Mouse (Mus musculus) liver, postnatal 0 days (tissue): ENCODE measurements around the gene Plekhb1. TPM values are rescaled to one million over a fixed set of nuclear protein-coding genes. Genes with fewer than 3 reads are reported as not detected.
A peak's percentile ranks its signal among the peaks of the same experiment; 100 is the strongest.

Experiments used
- ATAC-seq: fragments of 200-750 bp; cut with Nextera tagmentation; 2 replicates; pipeline ENCODE4 v1.8.0; 2017; ENCODE audit warnings: mild to moderate bottlenecking, moderate library complexity
- DNase-seq: peaks from one replicate; pipeline ENCODE4 v3.0.0-alpha.2; 2016
- H3K27ac ChIP-seq: fragments of 300-500 bp; sonication (generic); 2 replicates; pipeline ENCODE4 v1.5.1; 2014; ENCODE audit warnings: antibody characterized with exemption, moderate library complexity, mild to moderate bottlenecking, low read depth
- H3K27me3 ChIP-seq: fragments of 300-500 bp; sonication (generic); 2 replicates; pipeline ENCODE4 v1.6.1; 2014; ENCODE audit warnings: low read length, control low read depth, mixed read lengths; ENCODE audit not compliant: insufficient read depth
- H3K36me3 ChIP-seq: fragments of 300-500 bp; sonication (generic); replicated peaks from 2 replicates; pipeline ENCODE4 v1.6.1; 2014; ENCODE audit warnings: mild to moderate bottlenecking, control low read depth, low read length, moderate library complexity, mixed read lengths; ENCODE audit not compliant: insufficient read depth
- H3K4me1 ChIP-seq: fragments of 300-500 bp; sonication (generic); 2 replicates; pipeline ENCODE4 v1.6.1; 2014; ENCODE audit warnings: antibody characterized with exemption, mild to moderate bottlenecking, control low read depth; ENCODE audit not compliant: insufficient read depth
- H3K4me2 ChIP-seq: fragments of 300-500 bp; sonication (generic); 2 replicates; pipeline ENCODE4 v1.6.1; 2014; ENCODE audit warnings: low read depth, mild to moderate bottlenecking, low read length, moderate library complexity, mixed read lengths
- H3K4me3 ChIP-seq: fragments of 300-500 bp; sonication (generic); 2 replicates; pipeline ENCODE4 v1.5.1; 2014; ENCODE audit warnings: low read depth, low read length
- H3K9ac ChIP-seq: fragments of 300-500 bp; sonication (generic); replicated peaks from 2 replicates; pipeline ENCODE4 v1.6.1; 2014; ENCODE audit warnings: mild to moderate bottlenecking, moderate library complexity
- H3K9me3 ChIP-seq: fragments of 300-500 bp; sonication (generic); 2 replicates; pipeline ENCODE4 v1.6.1; 2016; ENCODE audit warnings: mild to moderate bottlenecking, control low read depth, low read length, mixed read lengths
- CTCF ChIP-seq: sonication (generic); IDR thresholded peaks from 2 replicates; pipeline ENCODE4 v1.5.1; 2016; ENCODE audit warnings: antibody characterized with exemption, low read depth
- EP300 ChIP-seq: IDR thresholded peaks from 2 replicates; pipeline ENCODE4 v1.6.1; 2016; ENCODE audit warnings: antibody characterized with exemption, low read depth, mild to moderate bottlenecking
- WGBS: fragments of 180-500 bp; shearing (Covaris S2); extraction: QIAGEN DNeasy Blood & Tissue Kit; methylation state at CpG from one replicate; pipeline ENCODE4 v1.1.7; 2014; ENCODE audit not compliant: insufficient replicate concordance; 5-methylcytosine and 5-hydroxymethylcytosine counted together
- polyA plus RNA-seq: library from polyadenylated mRNA; unstranded; fragments of >200 nt; fragmentation: Nextera tagmentation; extraction: Ambion mirVana; gene quantifications from 2 replicates; pipeline ENCODE4 v1.2.1, GENCODE M21; 2015

Plekhb1 gene
- polyA plus RNA-seq, 1 experiment from 2014 or later = 0.72 TPM

GRCm38 (mm10) chr7:100688471-100688870, 26.3 kb upstream of the Plekhb1 start:
- ATAC-seq = no peak
- no peak overlapping the region for H3K4me2 ChIP-seq

GRCm38 (mm10) chr7:100685061-100686030, 23.1 kb upstream of the Plekhb1 start:
- 36% methylated on average over 13 of the region's 13 CpGs for WGBS
- no peaks in the 10 kb centered on the region for H3K27me3 ChIP-seq
- H3K27ac ChIP-seq = peak overlapping the region; percentile 24; the same call in 1 of the 2 replicates
- peak; percentile 89 for DNase-seq
- ATAC-seq = peak; percentile 74
- no peak overlapping the region for H3K9ac ChIP-seq
- H3K4me3 ChIP-seq = no peak overlapping the region
- no peaks in the 10 kb centered on the region for H3K36me3 ChIP-seq
- H3K4me2 ChIP-seq = no peak overlapping the region
- TF ChIP-seq CTCF (peak; percentile 95), EP300 (no peak)
- 0 out of 2 replicates have a peak, but pooled peaks cover 3% of the 10 kb centered on the region for H3K4me1 ChIP-seq
- no peaks in the 10 kb centered on the region for H3K9me3 ChIP-seq

More at GRCm38 (mm10) chr7:100688471-100688870, 26.3 kb upstream of the Plekhb1 start:
- Histone ChIP-seq H3K27ac (no peak overlapping the region), H3K4me3 (no peak overlapping the region), H3K27me3 (no peaks in the 10 kb centered on the region), H3K9me3 (no peaks in the 10 kb centered on the region), H3K36me3 (no peaks in the 10 kb centered on the region), H3K4me1 (0 out of 2 replicates have a peak, but pooled peaks cover 3% of the 10 kb centered on the region), H3K9ac (no peak overlapping the region)
- WGBS = 88% methylated on average over 7 of the region's 7 CpGs
- TF ChIP-seq EP300 (no peak), CTCF (no peak)
- no peak for DNase-seq

GRCm38 (mm10) chr7:100684538-100684937, 22.3 kb upstream of the Plekhb1 start:
- Histone ChIP-seq H3K9me3 (no peaks in the 10 kb centered on the region), H3K27me3 (no peaks in the 10 kb centered on the region), H3K4me1 (0 out of 2 replicates have a peak, but pooled peaks cover 3% of the 10 kb centered on the region), H3K27ac (peak overlapping the region; percentile 58), H3K36me3 (no peaks in the 10 kb centered on the region), H3K4me2 (0 out of 2 replicates have a peak overlapping the region, but pooled peaks have one; percentile 23), H3K4me3 (no peak overlapping the region), H3K9ac (no peak overlapping the region)
- WGBS = 31% methylated on average over 7 of the region's 7 CpGs
- peak; percentile 96 for TF ChIP-seq EP300
- peak; percentile 99 for TF ChIP-seq CTCF
- DNase-seq (peak; percentile 75), ATAC-seq (peak; percentile 85)

- no peaks in the 10 kb centered on the region for H3K9me3 ChIP-seq
- peak overlapping the region; percentile 23; the same call in 1 of the 2 replicates for H3K4me2 ChIP-seq
- no peak overlapping the region for H3K4me3 ChIP-seq
- no peaks in the 10 kb centered on the region for H3K27me3 ChIP-seq
- TF ChIP-seq EP300 (no peak), CTCF (no peak)
- no peaks in the 10 kb centered on the region for H3K36me3 ChIP-seq
- DNase-seq (no peak), ATAC-seq (peak; percentile 43)
- WGBS = 54% methylated on average over 5 of the region's 5 CpGs
- 0 out of 2 replicates have a peak, but pooled peaks cover 3% of the 10 kb centered on the region for H3K4me1 ChIP-seq
- H3K9ac ChIP-seq = no peak overlapping the region
- peak overlapping the region; percentile 58 for H3K27ac ChIP-seq
These were observed 21.9 kb upstream of the Plekhb1 start for GRCm38 (mm10) chr7:100684081-100684480.

- Histone ChIP-seq H3K4me3 (no peak overlapping the region), H3K36me3 (no peaks in the 10 kb centered on the region), H3K27me3 (no peaks in the 10 kb centered on the region), H3K4me1 (0 out of 2 replicates have a peak, but pooled peaks cover 3% of the 10 kb centered on the region), H3K9me3 (no peaks in the 10 kb centered on the region), H3K4me2 (no peak overlapping the region), H3K9ac (no peak overlapping the region), H3K27ac (no peak overlapping the region)
- TF ChIP-seq EP300 = no peak
- no peak for TF ChIP-seq CTCF
- WGBS = 93% methylated on average over 1 of the region's 1 CpGs
- DNase-seq = no peak
- ATAC-seq = no peak
These were observed 21.0 kb upstream of the Plekhb1 start for GRCm38 (mm10) chr7:100683241-100683640.

- Histone ChIP-seq H3K4me1 (0 out of 2 replicates have a peak, but pooled peaks cover 3% of the 10 kb centered on the region), H3K36me3 (no peaks in the 10 kb centered on the region), H3K27me3 (no peaks in the 10 kb centered on the region), H3K4me3 (no peak overlapping the region), H3K4me2 (no peak overlapping the region), H3K27ac (no peak overlapping the region), H3K9ac (no peak overlapping the region; the same call in 1 of the 2 replicates), H3K9me3 (no peaks in the 10 kb centered on the region)
- DNase-seq (no peak), ATAC-seq (no peak)
- TF ChIP-seq EP300 = no peak
- 48% methylated on average over 5 of the region's 5 CpGs for WGBS
These were observed 18.9 kb upstream of the Plekhb1 start for GRCm38 (mm10) chr7:100681132-100681531.
